Mouse (Mus musculus): ENCODE results near the gene Rps6ka5. TPM values are rescaled to one million over a fixed set of nuclear protein-coding genes. Genes with fewer than 3 reads are reported as not detected.

Rps6ka5 gene
- polyA plus RNA-seq, 1 experiment from 2014 or later, result 5.5 TPM

GRCm38 (mm10) chr12:100735156-100735555 lies 8.4 kb upstream of the Rps6ka5 start:
- Histone ChIP-seq H3K27me3 (ENCODE audit: control insufficient read depth, insufficient read depth, low read length) (no peaks in the 10 kb centered on the region), H3K4me2 (replicated peaks; ENCODE audit: low read depth, low read length) (no peak overlapping the region), H3K9ac (ENCODE audit: low read depth, low read length) (no peak overlapping the region), H3K27ac (ENCODE audit: low read depth, low read length) (no peak overlapping the region), H3K9me3 (ENCODE audit: control insufficient read depth, low read length) (no peaks in the 10 kb centered on the region), H3K36me3 (ENCODE audit: control insufficient read depth, insufficient read depth, low read length) (no peaks in the 10 kb centered on the region), H3K4me1 (ENCODE audit: control insufficient read depth, insufficient read depth, low read length) (no peaks in the 10 kb centered on the region), H3K4me3 (ENCODE audit: low read length) (no peak overlapping the region)
- no peak for ATAC-seq (ENCODE audit: low FRiP score, low TSS enrichment)
- 68% methylated on average over 5 of the region's 5 CpGs for WGBS

- ATAC-seq (ENCODE audit: low FRiP score, low TSS enrichment), result no peak
- 76% methylated on average over 14 of the region's 14 CpGs for WGBS
- no peak overlapping the region for H3K9ac ChIP-seq (ENCODE audit: low read depth, low read length)
Observed at GRCm38 (mm10) chr12:100728646-100729485, 2.1 kb upstream of the Rps6ka5 start.

GRCm38 (mm10) chr12:100727891-100728290 lies 1.1 kb upstream of the Rps6ka5 start:
- Histone ChIP-seq H3K27me3 (ENCODE audit: control insufficient read depth, insufficient read depth, low read length) (no peaks in the 10 kb centered on the region), H3K4me2 (replicated peaks; ENCODE audit: low read depth, low read length) (no peak overlapping the region), H3K4me1 (ENCODE audit: control insufficient read depth, insufficient read depth, low read length) (peaks cover 6% of the 10 kb centered on the region; the same call in 1 of the 2 replicates), H3K4me3 (ENCODE audit: low read length) (no peak overlapping the region), H3K36me3 (ENCODE audit: control insufficient read depth, insufficient read depth, low read length) (no peaks in the 10 kb centered on the region), H3K9ac (ENCODE audit: low read depth, low read length) (no peak overlapping the region), H3K27ac (ENCODE audit: low read depth, low read length) (no peak overlapping the region), H3K9me3 (ENCODE audit: control insufficient read depth, low read length) (no peaks in the 10 kb centered on the region)
- WGBS, result 21% methylated on average over 7 of the region's 7 CpGs
- ATAC-seq (ENCODE audit: low FRiP score, low TSS enrichment), result no peak

More at GRCm38 (mm10) chr12:100728646-100729485, 2.1 kb upstream of the Rps6ka5 start:
- Histone ChIP-seq H3K27ac (ENCODE audit: low read depth, low read length) (no peak overlapping the region), H3K9me3 (ENCODE audit: control insufficient read depth, low read length) (no peaks in the 10 kb centered on the region), H3K36me3 (ENCODE audit: control insufficient read depth, insufficient read depth, low read length) (no peaks in the 10 kb centered on the region), H3K4me1 (ENCODE audit: control insufficient read depth, insufficient read depth, low read length) (0 out of 2 replicates have a peak, but pooled peaks cover 2% of the 10 kb centered on the region), H3K4me2 (replicated peaks; ENCODE audit: low read depth, low read length) (no peak overlapping the region), H3K27me3 (ENCODE audit: control insufficient read depth, insufficient read depth, low read length) (no peaks in the 10 kb centered on the region), H3K4me3 (ENCODE audit: low read length) (no peak overlapping the region)

GRCm38 (mm10) chr12:100725458-100725786 lies 1.4 kb downstream of the Rps6ka5 start:
- WGBS, result 5% methylated on average over 17 of the region's 17 CpGs
- H3K4me1 ChIP-seq (ENCODE audit: control insufficient read depth, insufficient read depth, low read length), result peaks cover 6% of the 10 kb centered on the region; the same call in 1 of the 2 replicates
- no peak overlapping the region for H3K9ac ChIP-seq (ENCODE audit: low read depth, low read length)
- no peaks in the 10 kb centered on the region for H3K36me3 ChIP-seq (ENCODE audit: control insufficient read depth, insufficient read depth, low read length)
- ATAC-seq (ENCODE audit: low FRiP score, low TSS enrichment), result no peak
- H3K27ac ChIP-seq (ENCODE audit: low read depth, low read length), result no peak overlapping the region
- no peaks in the 10 kb centered on the region for H3K27me3 ChIP-seq (ENCODE audit: control insufficient read depth, insufficient read depth, low read length)
- no peaks in the 10 kb centered on the region for H3K9me3 ChIP-seq (ENCODE audit: control insufficient read depth, low read length)
- H3K4me2 ChIP-seq (replicated peaks; ENCODE audit: low read depth, low read length), result peak overlapping the region; percentile 48
- H3K4me3 ChIP-seq (ENCODE audit: low read length), result peak overlapping the region; percentile 82

- peak overlapping the region; percentile 82 for H3K4me3 ChIP-seq (ENCODE audit: low read length)
- H3K9ac ChIP-seq (ENCODE audit: low read depth, low read length), result peak overlapping the region; percentile 76
- H3K4me2 ChIP-seq (replicated peaks; ENCODE audit: low read depth, low read length), result peak overlapping the region; percentile 88
- no peaks in the 10 kb centered on the region for H3K9me3 ChIP-seq (ENCODE audit: control insufficient read depth, low read length)
- H3K4me1 ChIP-seq (ENCODE audit: control insufficient read depth, insufficient read depth, low read length), result peaks cover 6% of the 10 kb centered on the region; the same call in 1 of the 2 replicates
- peak; percentile 100 for ATAC-seq (ENCODE audit: low FRiP score, low TSS enrichment)
- no peaks in the 10 kb centered on the region for H3K27me3 ChIP-seq (ENCODE audit: control insufficient read depth, insufficient read depth, low read length)
- no peaks in the 10 kb centered on the region for H3K36me3 ChIP-seq (ENCODE audit: control insufficient read depth, insufficient read depth, low read length)
- H3K27ac ChIP-seq (ENCODE audit: low read depth, low read length), result peak overlapping the region; percentile 93
- WGBS, result under 1% methylated on average over 85 of the region's 85 CpGs
Observed at GRCm38 (mm10) chr12:100724606-100725457, 2.0 kb downstream of the Rps6ka5 start.

- no peak; the same call in 1 of the 2 replicates for ATAC-seq (ENCODE audit: low FRiP score, low TSS enrichment)
- H3K27me3 ChIP-seq (ENCODE audit: control insufficient read depth, insufficient read depth, low read length), result no peaks in the 10 kb centered on the region
- peak overlapping the region; percentile 76 for H3K9ac ChIP-seq (ENCODE audit: low read depth, low read length)
- peaks cover 6% of the 10 kb centered on the region; the same call in 1 of the 2 replicates for H3K4me1 ChIP-seq (ENCODE audit: control insufficient read depth, insufficient read depth, low read length)
- peak overlapping the region; percentile 82 for H3K4me3 ChIP-seq (ENCODE audit: low read length)
- no peaks in the 10 kb centered on the region for H3K36me3 ChIP-seq (ENCODE audit: control insufficient read depth, insufficient read depth, low read length)
- H3K27ac ChIP-seq (ENCODE audit: low read depth, low read length), result peak overlapping the region; percentile 93; the same call in 1 of the 2 replicates
- H3K4me2 ChIP-seq (replicated peaks; ENCODE audit: low read depth, low read length), result peak overlapping the region; percentile 88
- H3K9me3 ChIP-seq (ENCODE audit: control insufficient read depth, low read length), result no peaks in the 10 kb centered on the region
- WGBS, result under 1% methylated on average over 8 of the region's 8 CpGs
Observed at GRCm38 (mm10) chr12:100724182-100724581, 2.6 kb downstream of the Rps6ka5 start.

GRCm38 (mm10) chr12:100720801-100721200 lies 6.0 kb downstream of the Rps6ka5 start:
- ATAC-seq (ENCODE audit: low FRiP score, low TSS enrichment), result no peak
- 45% methylated on average over 3 of the region's 3 CpGs for WGBS

GRCm38 (mm10) chr12:100717446-100717845 lies 9.3 kb downstream of the Rps6ka5 start:
- Histone ChIP-seq H3K27ac (ENCODE audit: low read depth, low read length) (no peak overlapping the region), H3K9ac (ENCODE audit: low read depth, low read length) (no peak overlapping the region), H3K4me3 (ENCODE audit: low read length) (no peak overlapping the region), H3K27me3 (ENCODE audit: control insufficient read depth, insufficient read depth, low read length) (no peaks in the 10 kb centered on the region), H3K36me3 (ENCODE audit: control insufficient read depth, insufficient read depth, low read length) (no peaks in the 10 kb centered on the region), H3K9me3 (ENCODE audit: control insufficient read depth, low read length) (no peaks in the 10 kb centered on the region), H3K4me2 (replicated peaks; ENCODE audit: low read depth, low read length) (no peak overlapping the region), H3K4me1 (ENCODE audit: control insufficient read depth, insufficient read depth, low read length) (no peaks in the 10 kb centered on the region)
- no peak for ATAC-seq (ENCODE audit: low FRiP score, low TSS enrichment)

More at GRCm38 (mm10) chr12:100720801-100721200, 6.0 kb downstream of the Rps6ka5 start:
- H3K36me3 ChIP-seq (ENCODE audit: control insufficient read depth, insufficient read depth, low read length), result no peaks in the 10 kb centered on the region
- H3K4me3 ChIP-seq (ENCODE audit: low read length), result no peak overlapping the region
- no peaks in the 10 kb centered on the region for H3K9me3 ChIP-seq (ENCODE audit: control insufficient read depth, low read length)
- peaks cover 6% of the 10 kb centered on the region; the same call in 1 of the 2 replicates for H3K4me1 ChIP-seq (ENCODE audit: control insufficient read depth, insufficient read depth, low read length)
- H3K27ac ChIP-seq (ENCODE audit: low read depth, low read length), result no peak overlapping the region
- H3K4me2 ChIP-seq (replicated peaks; ENCODE audit: low read depth, low read length), result no peak overlapping the region
- no peaks in the 10 kb centered on the region for H3K27me3 ChIP-seq (ENCODE audit: control insufficient read depth, insufficient read depth, low read length)
- no peak overlapping the region for H3K9ac ChIP-seq (ENCODE audit: low read depth, low read length)
